Mouse (Mus musculus) gastrocnemius, adult 18-20 months (tissue): Measurements from ENCODE around the gene Phldb2. TPM values are rescaled to one million over a fixed set of nuclear protein-coding genes. Genes with fewer than 3 reads are reported as not detected.
A peak's percentile ranks its signal among the peaks of the same experiment; 100 is the strongest.

Source experiments
- DNase-seq: peaks from one replicate; pipeline ENCODE4 v3.0.0; 2021; ENCODE audit warnings: low spot score
- total RNA-seq, 2 experiments: library from RNA; stranded (reverse); gene quantifications; 2 replicates each; pipeline ENCODE4 v1.2.3; 2021

Phldb2 gene
- total RNA-seq, 2 experiments from 2014 or later = 4.8 to 9.2 TPM

DNA sequence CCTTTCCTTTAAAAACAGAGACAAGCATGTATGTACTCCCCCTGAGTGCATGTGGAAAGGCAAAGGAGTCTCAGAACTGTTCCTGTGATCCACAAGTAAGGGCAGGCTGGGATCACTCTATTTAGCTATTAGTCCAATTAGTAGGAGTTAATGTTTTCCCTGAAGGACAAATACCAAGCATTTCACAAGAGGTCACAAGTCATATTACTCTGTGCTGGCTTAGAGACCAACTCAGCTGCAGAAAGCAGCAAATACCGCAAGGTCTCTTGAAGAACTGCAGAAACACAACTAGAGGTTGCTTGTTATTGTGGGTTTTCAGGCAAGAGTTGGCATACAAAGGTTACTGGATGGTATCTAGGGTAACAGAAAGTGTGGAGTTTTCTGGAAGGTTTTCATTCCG, 59.6 kb downstream of the Phldb2 start:
- no peak for DNase-seq

DNA sequence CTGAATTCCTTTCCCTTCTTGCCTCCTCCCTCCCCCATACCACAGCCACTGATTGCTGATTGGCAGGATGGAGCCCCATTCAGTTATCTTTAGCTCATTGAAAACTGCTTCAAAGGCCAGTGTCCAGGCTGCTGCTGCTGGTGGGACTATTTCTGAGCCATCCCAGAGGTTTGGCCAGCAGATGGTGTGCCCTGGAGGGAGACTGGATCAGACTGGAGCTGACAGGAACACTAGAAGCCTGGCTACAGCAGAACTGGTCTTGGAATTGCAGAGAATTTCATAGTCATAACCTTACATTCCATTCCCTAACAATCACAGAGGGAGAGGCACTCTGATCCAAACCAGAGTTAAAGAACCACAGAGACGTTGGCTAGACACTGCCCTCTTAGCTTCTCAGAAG, 60.5 kb downstream of the Phldb2 start:
- DNase-seq = no peak

DNA sequence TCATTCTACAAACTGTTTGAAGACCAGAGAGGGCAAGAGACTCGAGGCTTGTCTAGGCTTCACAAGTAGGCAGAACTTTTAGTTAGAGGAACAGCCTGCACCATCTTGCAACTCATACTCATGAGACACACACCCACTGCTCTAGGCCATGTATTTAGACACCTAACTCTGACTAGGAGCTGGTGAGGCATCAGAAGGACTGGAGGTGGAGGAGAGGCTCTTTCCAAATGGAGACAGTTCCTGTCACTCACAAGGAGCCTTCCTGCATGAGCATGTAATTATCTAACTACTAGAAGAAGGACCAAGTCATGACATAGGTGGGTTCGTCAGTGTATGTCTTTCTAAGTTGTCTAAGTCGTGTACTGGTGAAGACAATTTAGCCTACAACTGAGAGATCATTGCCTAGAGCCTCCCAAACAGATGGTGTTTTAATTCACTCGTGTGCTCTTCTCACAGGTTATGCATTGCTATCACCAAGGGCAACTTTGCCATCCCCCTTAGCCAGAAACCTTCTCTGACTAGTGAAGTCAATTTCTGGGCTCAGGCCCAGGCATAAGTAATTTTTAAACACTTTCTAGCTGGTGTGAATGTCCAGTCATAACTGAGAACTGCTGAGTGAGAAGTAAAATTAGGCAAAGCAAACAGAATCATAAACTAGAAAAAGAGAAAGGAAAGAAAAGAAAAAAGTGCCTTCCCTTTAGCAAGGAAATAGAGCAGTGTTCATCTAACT, 62.8 kb downstream of the Phldb2 start:
- DNase-seq = no peak

DNA sequence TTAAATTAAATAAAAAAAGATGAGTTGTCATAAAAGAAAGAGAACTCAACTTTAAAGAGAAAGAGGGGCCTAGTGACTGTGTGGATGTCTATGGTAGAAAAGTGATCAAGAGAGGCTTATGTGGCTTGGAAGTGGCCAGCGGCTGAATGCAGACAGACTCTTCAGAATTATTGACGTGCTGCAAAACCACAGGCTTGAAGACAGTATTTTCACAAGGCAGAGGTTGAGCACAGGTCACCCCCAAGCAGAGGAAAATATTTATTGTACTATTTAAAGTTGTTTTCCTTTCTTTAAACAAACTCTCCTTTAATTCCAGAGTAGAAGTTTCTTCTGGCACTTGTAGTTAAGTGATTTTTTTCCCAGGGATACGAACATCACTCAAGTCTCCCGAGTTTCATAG, 63.8 kb downstream of the Phldb2 start:
- DNase-seq = no peak

DNA sequence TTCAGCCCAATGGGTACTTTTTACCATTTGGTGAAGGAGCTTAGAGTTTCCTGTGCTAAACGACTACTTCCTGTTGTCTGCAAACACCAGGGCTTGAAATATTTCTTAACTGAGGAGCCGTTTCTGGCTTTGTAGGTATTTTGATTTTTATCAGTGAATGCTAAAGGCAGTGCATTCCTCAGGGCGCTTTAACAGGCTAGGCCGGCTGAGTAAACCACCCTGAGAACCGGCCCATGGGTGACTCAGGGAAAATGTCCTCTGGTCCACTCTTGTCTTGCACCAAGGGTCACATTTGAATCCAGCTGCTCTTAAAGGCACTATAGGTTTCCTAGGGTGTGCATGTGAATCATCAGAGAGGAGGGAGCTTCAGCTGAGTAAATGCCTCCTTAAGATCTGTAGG, 66.8 kb downstream of the Phldb2 start:
- DNase-seq = no peak

DNA sequence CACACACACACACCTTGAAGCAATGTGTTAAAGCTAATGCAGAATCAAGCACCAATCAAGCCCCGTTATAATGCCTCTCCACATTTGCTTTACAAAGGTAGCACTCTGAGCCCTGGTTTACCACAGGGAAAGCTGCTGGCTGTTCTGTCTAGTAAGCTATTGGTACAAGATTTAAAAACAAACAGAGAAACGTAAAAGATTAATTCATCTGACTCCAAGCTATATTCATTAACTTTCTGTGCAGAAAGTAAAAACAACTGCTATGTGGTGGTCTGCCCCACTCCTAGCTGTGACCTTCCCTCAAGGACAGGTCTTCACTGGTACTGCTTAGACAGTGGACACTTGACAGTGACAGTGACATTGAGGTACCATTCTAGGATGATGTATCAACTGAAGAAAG, 69.2 kb downstream of the Phldb2 start:
- no peak for DNase-seq

DNA sequence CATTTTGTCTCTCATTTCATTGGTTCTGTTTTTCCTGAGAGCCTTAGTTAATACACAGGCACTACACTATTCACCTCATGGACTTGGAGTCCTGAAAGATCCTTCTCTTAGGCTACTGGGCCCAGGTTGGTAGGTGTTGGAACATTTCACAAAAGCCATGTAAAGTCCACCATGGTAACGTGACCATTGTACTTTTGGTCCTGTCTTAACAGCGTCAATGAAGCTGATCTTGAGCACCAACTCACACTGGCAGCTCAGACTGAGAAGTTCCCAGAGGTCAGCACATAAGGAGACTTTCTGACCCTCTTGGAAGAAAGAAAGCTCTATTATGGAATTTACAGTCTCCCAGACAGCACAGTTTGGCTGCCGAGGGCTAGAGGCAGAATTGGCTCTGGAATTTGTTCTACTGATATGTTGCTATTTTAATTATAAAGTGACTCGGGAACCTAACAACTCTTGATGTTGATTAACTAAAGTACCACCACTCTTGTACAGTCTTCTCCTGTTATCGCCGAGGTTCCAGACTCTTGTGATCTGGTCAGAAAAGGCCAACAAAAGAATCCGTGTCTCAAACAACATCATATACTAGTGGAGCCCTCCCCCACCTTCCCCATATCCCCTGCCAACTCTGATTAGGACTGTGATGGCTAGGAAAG, 72.1 kb downstream of the Phldb2 start:
- no peak for DNase-seq

DNA sequence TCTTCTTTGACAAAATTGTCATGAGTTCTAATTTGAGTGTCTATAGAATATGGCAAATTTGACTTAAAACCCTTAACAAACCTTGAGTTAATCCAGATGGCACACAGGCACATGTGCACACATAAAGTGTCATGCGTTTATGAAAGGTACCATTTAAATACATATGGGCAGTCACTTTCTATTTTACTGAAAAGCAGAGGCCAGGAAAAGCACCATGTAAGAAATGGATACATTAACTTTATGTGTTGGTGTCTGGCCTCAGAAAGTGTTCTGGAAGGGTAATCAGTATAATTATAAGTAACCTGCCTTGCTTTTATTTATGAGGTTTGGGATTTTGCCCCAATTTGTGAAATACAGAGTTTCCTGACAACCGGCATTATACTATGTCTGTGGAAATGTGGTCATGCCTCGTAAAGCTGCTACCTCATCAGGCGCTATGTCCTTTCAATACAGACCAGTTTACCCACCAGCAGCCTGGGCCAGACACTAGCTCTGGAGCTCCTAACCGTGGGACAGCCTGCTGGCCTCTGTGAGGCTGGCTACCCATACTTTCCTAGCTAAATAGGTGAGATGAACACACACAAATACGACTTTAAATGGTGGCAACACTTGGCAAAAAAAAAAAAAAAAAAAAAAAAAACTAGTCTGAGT, 73.2 kb downstream of the Phldb2 start:
- no peak for DNase-seq

DNA sequence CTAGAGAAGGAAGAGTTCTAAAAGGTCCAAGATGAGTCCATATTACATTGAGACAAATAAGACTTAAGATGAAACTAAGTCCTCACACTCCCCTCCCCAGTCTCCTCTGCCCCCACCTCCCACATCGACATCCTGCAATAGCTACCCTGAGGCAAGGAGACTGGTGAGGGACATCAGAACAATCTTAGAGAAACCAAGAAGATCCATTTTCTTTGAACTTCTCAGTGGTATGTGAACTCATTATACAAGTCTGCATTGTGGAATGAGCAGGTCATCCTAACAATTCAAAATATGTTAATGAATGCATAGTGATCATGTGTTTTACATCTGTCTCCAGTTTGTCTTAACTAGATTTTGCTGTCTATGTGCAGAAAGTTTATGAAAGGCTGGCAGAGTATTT, 75.7 kb downstream of the Phldb2 start:
- DNase-seq = no peak

DNA sequence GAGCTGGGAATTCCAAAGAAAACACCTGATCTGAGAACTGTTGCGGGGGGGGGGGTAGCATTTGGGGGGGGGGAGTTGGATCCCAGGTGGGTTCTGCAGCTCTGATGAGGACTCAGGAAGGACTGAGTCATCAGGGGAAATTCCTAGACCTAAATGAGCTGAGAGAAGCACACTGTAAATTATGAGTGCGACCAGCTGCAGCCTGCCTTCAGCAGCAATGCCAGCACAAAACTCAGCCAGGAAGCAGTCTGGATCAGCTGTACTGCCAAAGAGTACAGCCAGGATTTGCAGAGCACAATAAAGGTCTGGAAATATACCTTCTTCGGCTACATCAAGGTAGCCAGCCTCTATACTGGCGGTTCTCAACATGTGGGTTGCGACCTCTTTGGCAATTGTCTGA, 76.2 kb downstream of the Phldb2 start:
- peak; percentile 18 for DNase-seq

DNA sequence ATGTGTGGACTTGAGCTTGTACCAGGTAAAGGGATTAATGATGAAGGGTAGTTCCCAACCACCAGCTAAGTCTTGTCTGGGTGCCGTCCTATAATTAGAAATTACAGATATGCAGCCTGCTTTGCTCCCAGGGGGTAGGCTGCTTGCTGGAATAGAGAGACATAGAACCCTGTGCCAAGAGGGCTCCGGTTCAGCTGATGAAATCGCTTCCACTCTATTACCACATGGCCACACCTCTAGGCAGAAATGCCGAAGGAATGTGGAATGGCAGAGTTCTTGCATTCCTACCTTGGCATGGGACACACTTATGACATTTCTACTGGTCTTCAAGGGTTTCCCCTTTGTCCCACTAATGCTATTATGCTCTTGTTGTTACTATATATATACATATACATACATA, 80.0 kb downstream of the Phldb2 start:
- DNase-seq = peak; percentile 39

DNA sequence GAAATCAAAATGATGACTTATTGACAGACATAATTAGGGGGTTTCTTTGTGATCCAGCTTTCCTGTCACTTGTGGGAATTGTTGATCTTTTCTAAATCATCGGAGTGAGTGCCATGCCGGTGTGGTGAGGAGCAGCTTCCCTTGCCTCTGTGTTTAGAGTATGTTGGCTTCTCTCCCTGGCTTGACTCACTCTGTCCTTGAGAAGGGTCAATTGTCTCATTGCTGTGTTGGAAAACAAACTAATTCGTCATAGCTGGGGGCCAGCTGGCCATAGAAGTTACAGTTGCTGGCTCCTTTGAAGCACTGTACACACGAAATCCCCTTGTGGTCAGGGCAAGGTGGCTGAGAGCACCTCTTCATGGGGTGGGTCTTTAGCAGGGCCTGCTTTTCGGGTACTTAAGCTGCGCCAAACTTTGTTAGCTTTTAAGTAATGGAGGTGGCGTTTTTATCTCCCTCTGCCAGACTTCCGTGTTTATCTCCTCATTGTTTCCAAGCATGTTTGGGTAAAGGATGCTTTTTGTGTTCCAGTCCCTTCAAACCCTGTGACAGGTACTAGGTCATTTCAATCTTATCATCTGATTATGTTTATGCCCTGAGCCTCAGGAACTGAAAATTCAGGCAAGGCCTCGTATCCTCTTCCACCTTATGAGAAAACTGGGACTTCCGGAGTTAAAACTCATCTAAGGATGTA, 82.0 kb downstream of the Phldb2 start:
- DNase-seq = peak; percentile 20

DNA sequence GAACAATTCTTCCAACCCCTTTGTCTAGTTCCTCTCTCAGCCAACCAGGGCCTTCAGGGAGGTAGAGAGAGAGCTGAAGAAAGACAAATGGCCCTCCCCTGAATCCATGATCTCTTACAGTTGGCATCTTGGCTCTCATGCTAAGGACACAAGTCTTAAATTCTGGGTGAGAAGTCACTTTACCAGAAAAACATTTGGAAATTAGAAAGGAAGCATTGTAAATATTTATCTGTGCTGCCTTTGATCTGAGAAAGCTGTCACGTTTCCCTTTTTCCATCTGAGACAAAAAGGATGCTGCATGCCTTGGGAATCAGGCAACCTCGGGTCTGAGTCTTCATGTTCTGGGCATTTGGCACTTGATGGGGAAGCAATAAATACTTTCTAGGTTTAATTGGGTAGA, 82.7 kb downstream of the Phldb2 start:
- DNase-seq = no peak

DNA sequence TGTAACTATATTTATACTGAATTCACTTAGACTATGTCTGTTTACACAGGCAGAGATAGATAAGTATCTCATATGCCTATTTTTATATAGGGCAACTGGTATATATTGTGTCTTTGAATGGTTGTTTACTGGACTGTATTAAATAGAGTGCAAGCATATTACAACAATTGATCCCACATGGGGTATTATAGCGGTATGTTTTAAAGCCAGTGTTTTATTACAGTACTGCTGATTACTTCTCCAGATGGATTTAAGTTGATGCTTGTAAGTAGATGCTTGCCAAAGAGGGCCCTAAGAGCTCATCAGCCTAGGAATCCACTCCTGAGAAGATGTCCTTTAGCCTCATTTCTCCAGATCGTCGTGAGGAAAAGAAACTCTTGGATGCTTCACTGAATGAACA, 84.4 kb downstream of the Phldb2 start:
- no peak for DNase-seq

DNA sequence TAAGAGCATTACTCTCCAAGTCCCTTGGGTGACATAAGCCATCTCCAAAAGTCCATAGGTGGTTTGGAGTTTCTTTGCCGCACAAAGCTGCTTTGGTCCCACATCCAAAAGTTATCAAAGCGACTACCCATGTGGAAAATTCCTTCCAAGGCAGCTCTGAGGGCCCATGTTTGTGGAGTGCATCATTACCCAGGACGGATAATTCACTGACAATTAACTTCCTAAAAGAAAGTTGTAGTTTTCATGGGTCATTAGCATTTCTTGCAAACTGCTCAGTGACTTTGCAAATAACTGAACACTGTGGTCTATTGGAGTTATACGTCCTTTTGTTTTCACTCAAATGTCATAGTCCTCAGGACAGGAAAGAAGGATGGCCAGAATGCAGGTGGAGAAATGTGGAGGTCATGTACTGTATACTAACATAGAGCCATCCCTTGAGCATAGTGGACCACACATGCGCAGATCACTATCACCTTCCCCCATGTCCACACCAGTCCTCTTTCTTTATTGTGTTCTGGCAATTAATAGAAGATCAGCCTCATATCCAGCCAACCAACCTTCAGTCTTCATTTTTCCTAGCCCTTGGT, 96.0 kb downstream of the Phldb2 start:
- no peak for DNase-seq

DNA sequence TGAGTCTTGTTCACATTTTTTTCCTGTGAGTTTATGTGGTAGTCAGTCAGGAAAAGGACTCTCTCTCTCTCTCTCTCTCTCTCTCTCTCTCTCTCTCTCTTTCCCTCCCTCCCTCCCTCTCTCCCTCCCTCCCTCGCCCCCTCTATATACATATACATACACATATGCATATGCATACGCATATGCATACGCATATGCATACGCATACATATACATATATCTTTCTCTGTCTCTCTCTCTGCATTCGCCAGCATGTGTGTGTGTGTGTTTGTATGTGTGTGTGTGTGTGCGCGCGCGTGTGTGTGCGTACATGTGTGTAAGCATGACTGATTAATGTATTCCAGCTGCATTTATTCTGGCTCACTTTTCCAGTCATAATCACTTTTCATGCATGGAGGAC, 98.9 kb downstream of the Phldb2 start:
- DNase-seq = no peak

DNA sequence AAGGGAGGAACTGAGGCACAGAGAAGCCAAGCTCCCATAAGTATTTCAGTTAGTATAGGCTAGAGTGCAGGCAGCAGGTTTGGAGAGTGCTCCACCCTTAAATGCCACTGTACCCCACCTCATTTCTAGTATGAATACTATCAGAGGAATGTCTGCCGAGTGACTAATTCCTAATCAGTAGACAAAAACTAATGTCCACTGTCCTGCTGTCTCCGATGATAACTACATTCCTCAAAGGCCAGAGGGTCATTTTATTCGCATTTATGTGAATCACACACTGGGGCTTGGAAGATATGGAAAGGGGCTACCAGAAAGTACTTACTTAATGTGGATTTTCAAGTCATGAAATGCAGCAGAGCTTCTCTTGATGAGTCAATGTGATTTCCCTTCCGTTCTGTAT, 104.4 kb downstream of the Phldb2 start:
- DNase-seq = no peak

DNA sequence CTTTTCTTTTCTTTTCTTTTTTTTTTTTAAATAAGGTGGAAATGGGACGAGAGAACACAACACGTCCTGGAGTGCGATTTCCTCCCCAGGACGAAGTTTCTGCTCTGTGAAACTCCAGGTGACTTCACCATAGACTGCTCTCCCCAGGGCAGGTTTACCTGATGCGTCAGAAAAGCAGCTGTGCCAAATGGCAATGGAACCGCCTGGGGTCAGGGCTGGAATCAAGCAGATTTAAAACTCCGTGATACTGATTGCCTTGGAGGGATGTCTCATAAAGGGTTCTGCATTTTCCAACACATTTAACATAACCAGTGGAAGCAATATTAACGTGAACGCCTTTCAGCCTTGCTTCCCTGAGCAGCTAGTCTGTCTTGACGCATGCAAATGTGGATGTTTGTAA, 108.5 kb downstream of the Phldb2 start:
- DNase-seq = no peak

DNA sequence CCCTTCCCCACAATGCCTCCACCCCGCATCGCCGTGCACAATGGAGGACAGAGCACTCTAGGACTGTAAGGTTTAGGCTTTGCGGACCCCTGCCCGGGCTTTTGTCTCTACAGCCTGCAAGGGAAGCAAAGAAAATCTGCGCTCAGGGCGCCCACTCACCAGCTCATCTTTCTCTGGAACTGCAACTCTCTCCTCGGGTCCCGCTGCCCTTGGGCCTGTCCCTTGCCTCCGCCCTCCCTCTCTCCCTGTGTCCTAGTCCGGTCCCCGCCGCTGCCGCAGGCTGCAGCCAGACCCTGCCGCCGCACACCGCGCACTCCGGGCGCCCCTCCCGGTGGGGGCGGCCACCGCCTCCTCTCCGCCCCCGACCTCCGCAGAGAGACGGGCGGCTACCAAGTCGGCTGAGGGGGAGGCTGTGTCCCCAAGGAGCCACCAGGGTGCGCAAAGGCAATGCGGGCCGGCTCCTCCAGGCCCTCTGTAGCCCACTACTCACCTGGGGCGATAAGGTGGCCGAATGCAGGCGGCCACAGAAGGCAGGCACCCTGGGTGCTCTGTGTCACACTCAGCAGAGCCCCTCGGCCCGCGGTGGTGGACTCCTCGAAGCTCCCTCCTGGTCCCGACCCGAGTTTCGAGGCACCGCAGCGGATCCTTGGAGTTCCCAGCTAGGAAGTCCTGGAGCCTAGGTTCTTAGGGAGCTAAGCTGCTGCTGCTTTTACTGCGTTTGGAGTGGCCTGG, 109.2 kb downstream of the Phldb2 start:
- DNase-seq = peak; percentile 56

DNA sequence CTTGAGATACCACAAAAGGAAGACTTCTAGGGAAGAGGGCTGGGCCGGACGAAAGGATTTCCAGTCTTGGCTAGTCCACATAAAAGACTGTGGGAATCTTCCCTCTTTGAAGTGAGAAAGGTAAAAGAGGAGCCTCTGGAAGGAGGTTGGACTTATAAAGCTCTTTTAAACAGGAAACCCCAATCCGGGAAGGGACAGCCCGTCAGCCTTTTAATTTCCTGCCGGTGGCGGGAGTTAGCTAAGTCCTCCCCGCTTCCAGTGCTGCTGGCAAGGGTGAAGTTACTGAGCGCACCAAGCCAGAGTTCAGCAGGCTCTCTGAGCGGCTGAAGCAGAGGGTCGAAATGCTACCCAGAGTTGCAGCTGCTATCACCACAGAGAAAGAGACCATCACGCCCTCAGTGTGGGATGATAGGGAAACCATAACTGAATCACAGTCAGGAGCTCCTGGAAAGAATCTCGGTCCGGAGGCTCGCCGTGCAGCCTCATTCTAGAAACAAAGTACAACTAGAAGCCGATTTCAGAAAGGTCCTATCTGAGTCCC, 110.0 kb downstream of the Phldb2 start:
- DNase-seq = peak; percentile 23

DNA sequence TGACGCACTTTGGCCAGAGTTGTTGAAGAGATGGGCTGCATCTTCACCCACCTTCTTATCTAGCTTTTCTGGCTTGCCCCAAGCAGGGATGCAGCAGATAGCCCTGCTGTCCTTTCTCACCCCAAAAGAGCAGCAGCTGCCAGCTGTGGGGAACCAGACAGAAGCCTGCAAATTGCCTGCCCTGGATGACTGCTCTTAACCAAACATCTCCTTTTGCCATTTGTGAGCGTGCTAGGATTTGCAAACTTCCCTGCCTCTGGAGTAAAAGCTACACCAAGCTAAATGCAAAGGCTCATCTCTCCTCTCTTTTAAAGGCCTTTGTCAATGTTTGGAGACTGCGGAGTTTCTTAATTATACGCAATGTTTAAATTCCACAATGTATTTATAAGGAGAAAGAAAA, 111.0 kb downstream of the Phldb2 start:
- DNase-seq = no peak
